Mouse (Mus musculus): ENCODE data around the gene Dnajb11. TPM values are rescaled to one million over a fixed set of nuclear protein-coding genes. Genes with fewer than 3 reads are reported as not detected.

The Dnajb11 gene
- polyA plus RNA-seq, 1 experiment, result 59.1 TPM

GRCm38 (mm10) chr16:22894095-22894494 lies 36.5 kb downstream of the Dnajb11 start:
- Histone ChIP-seq H3K4me3 (ENCODE audit: low read depth, low read length) (no peak overlapping the region), H3K9me3 (replicated peaks; ENCODE audit: control insufficient read depth, insufficient read depth, low read length, poor library complexity, severe bottlenecking) (no peaks in the 10 kb centered on the region), H3K27ac (ENCODE audit: insufficient read depth, low read length) (no peak overlapping the region), H3K4me1 (ENCODE audit: control insufficient read depth, insufficient read depth, low read length) (no peaks in the 10 kb centered on the region), H3K27me3 (ENCODE audit: control insufficient read depth, insufficient read depth, low read length, poor library complexity, severe bottlenecking) (no peaks in the 10 kb centered on the region), H3K36me3 (ENCODE audit: control insufficient read depth, insufficient read depth, low read length, poor library complexity, severe bottlenecking) (no peaks in the 10 kb centered on the region), H3K9ac (ENCODE audit: low read depth, poor library complexity, severe bottlenecking) (no peak overlapping the region)
- no peak for TF ChIP-seq CTCF (IDR thresholded peaks at IDR 0.05; ENCODE audit: low read depth, low read length)
- TF ChIP-seq POLR2A (IDR thresholded peaks at IDR 0.05; ENCODE audit: insufficient read depth, low read length), result no peak
- no peak for TF ChIP-seq EP300 (IDR thresholded peaks at IDR 0.05; ENCODE audit: insufficient read depth, low read depth, low read length)

DNA sequence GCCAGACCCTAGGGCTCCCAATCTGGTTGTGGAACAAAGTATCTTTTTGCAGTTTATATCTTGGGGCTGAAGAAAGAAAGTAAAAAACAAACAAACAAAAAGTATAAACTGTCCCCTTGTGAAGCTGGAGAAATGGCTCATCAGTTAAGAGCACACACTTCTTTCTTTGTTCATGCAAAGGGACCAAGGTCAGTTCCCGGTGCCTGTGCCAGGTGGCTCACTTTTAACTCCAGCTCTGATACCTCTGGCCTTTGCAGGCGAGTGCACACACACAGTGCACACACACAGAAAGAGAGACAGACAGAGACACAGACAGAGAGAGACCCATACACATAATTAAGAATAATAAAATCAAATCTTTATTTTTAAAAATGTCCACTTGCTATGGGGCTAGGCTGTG lies 39.0 kb downstream of the Dnajb11 start:
- Histone ChIP-seq H3K4me1 (ENCODE audit: control insufficient read depth, insufficient read depth, low read length) (no peaks in the 10 kb centered on the region), H3K27me3 (ENCODE audit: control insufficient read depth, insufficient read depth, low read length, poor library complexity, severe bottlenecking) (no peaks in the 10 kb centered on the region), H3K9ac (ENCODE audit: low read depth, poor library complexity, severe bottlenecking) (no peak overlapping the region), H3K9me3 (replicated peaks; ENCODE audit: control insufficient read depth, insufficient read depth, low read length, poor library complexity, severe bottlenecking) (no peaks in the 10 kb centered on the region), H3K27ac (ENCODE audit: insufficient read depth, low read length) (no peak overlapping the region), H3K36me3 (ENCODE audit: control insufficient read depth, insufficient read depth, low read length, poor library complexity, severe bottlenecking) (no peaks in the 10 kb centered on the region), H3K4me3 (ENCODE audit: low read depth, low read length) (no peak overlapping the region)
- TF ChIP-seq POLR2A (IDR thresholded peaks at IDR 0.05; ENCODE audit: insufficient read depth, low read length) (no peak), EP300 (IDR thresholded peaks at IDR 0.05; ENCODE audit: insufficient read depth, low read depth, low read length) (no peak), CTCF (IDR thresholded peaks at IDR 0.05; ENCODE audit: low read depth, low read length) (no peak)

GRCm38 (mm10) chr16:22899346-22899745 lies 41.7 kb downstream of the Dnajb11 start:
- Histone ChIP-seq H3K36me3 (ENCODE audit: control insufficient read depth, insufficient read depth, low read length, poor library complexity, severe bottlenecking) (no peaks in the 10 kb centered on the region), H3K9me3 (replicated peaks; ENCODE audit: control insufficient read depth, insufficient read depth, low read length, poor library complexity, severe bottlenecking) (no peaks in the 10 kb centered on the region), H3K4me3 (ENCODE audit: low read depth, low read length) (no peak overlapping the region), H3K27me3 (ENCODE audit: control insufficient read depth, insufficient read depth, low read length, poor library complexity, severe bottlenecking) (no peaks in the 10 kb centered on the region), H3K4me1 (ENCODE audit: control insufficient read depth, insufficient read depth, low read length) (no peaks in the 10 kb centered on the region), H3K27ac (ENCODE audit: insufficient read depth, low read length) (no peak overlapping the region), H3K9ac (ENCODE audit: low read depth, poor library complexity, severe bottlenecking) (no peak overlapping the region)
- no peak for TF ChIP-seq POLR2A (IDR thresholded peaks at IDR 0.05; ENCODE audit: insufficient read depth, low read length)
- no peak for TF ChIP-seq CTCF (IDR thresholded peaks at IDR 0.05; ENCODE audit: low read depth, low read length)
- no peak for TF ChIP-seq EP300 (IDR thresholded peaks at IDR 0.05; ENCODE audit: insufficient read depth, low read depth, low read length)

GRCm38 (mm10) chr16:22899866-22900570 lies 42.4 kb downstream of the Dnajb11 start:
- no peaks in the 10 kb centered on the region for H3K9me3 ChIP-seq (replicated peaks; ENCODE audit: control insufficient read depth, insufficient read depth, low read length, poor library complexity, severe bottlenecking)
- H3K36me3 ChIP-seq (ENCODE audit: control insufficient read depth, insufficient read depth, low read length, poor library complexity, severe bottlenecking), result no peaks in the 10 kb centered on the region
- no peak overlapping the region for H3K9ac ChIP-seq (ENCODE audit: low read depth, poor library complexity, severe bottlenecking)
- no peak overlapping the region for H3K27ac ChIP-seq (ENCODE audit: insufficient read depth, low read length)
- no peak overlapping the region for H3K4me3 ChIP-seq (ENCODE audit: low read depth, low read length)
- H3K4me1 ChIP-seq (ENCODE audit: control insufficient read depth, insufficient read depth, low read length), result peaks cover 2% of the 10 kb centered on the region
- TF ChIP-seq CTCF (IDR thresholded peaks at IDR 0.05; ENCODE audit: low read depth, low read length), result no peak
- TF ChIP-seq EP300 (IDR thresholded peaks at IDR 0.05; ENCODE audit: insufficient read depth, low read depth, low read length), result no peak
- TF ChIP-seq POLR2A (IDR thresholded peaks at IDR 0.05; ENCODE audit: insufficient read depth, low read length), result no peak
- H3K27me3 ChIP-seq (ENCODE audit: control insufficient read depth, insufficient read depth, low read length, poor library complexity, severe bottlenecking), result no peaks in the 10 kb centered on the region

GRCm38 (mm10) chr16:22901326-22901725 lies 43.7 kb downstream of the Dnajb11 start:
- TF ChIP-seq CTCF (IDR thresholded peaks at IDR 0.05; ENCODE audit: low read depth, low read length), result no peak
- no peak for TF ChIP-seq POLR2A (IDR thresholded peaks at IDR 0.05; ENCODE audit: insufficient read depth, low read length)
- TF ChIP-seq EP300 (IDR thresholded peaks at IDR 0.05; ENCODE audit: insufficient read depth, low read depth, low read length), result no peak
- H3K4me1 ChIP-seq (ENCODE audit: control insufficient read depth, insufficient read depth, low read length), result peaks cover 2% of the 10 kb centered on the region
- no peak overlapping the region for H3K4me3 ChIP-seq (ENCODE audit: low read depth, low read length)
- H3K9me3 ChIP-seq (replicated peaks; ENCODE audit: control insufficient read depth, insufficient read depth, low read length, poor library complexity, severe bottlenecking), result no peaks in the 10 kb centered on the region
- H3K27me3 ChIP-seq (ENCODE audit: control insufficient read depth, insufficient read depth, low read length, poor library complexity, severe bottlenecking), result no peaks in the 10 kb centered on the region
- H3K36me3 ChIP-seq (ENCODE audit: control insufficient read depth, insufficient read depth, low read length, poor library complexity, severe bottlenecking), result no peaks in the 10 kb centered on the region
- H3K27ac ChIP-seq (ENCODE audit: insufficient read depth, low read length), result no peak overlapping the region
- H3K9ac ChIP-seq (ENCODE audit: low read depth, poor library complexity, severe bottlenecking), result no peak overlapping the region

DNA sequence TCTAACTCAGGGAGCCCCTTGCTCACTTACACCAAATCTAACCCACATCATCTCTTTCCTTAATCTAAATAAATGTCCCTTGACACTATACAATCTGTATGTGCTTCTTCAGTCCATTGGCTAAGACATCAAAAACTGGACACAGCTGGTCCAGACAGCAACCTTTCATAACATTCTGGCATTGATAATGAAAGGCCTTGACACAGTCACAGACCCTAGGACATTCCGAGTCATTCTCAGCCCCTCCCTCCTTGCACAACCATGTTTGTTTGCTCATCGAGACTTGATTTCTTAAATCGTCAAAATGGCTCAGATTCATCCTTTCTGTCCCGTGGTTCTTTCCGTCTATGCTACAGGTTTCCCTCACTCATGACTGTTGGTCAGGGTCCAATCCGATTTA lies 51.6 kb downstream of the Dnajb11 start:
- H3K4me1 ChIP-seq (ENCODE audit: control insufficient read depth, insufficient read depth, low read length), result peaks cover 2% of the 10 kb centered on the region
- TF ChIP-seq CTCF (IDR thresholded peaks at IDR 0.05; ENCODE audit: low read depth, low read length), result no peak
- no peak for TF ChIP-seq EP300 (IDR thresholded peaks at IDR 0.05; ENCODE audit: insufficient read depth, low read depth, low read length)
- no peak for TF ChIP-seq POLR2A (IDR thresholded peaks at IDR 0.05; ENCODE audit: insufficient read depth, low read length)
- no peak overlapping the region for H3K27ac ChIP-seq (ENCODE audit: insufficient read depth, low read length)
- H3K27me3 ChIP-seq (ENCODE audit: control insufficient read depth, insufficient read depth, low read length, poor library complexity, severe bottlenecking), result no peaks in the 10 kb centered on the region
- H3K9ac ChIP-seq (ENCODE audit: low read depth, poor library complexity, severe bottlenecking), result no peak overlapping the region
- H3K9me3 ChIP-seq (replicated peaks; ENCODE audit: control insufficient read depth, insufficient read depth, low read length, poor library complexity, severe bottlenecking), result no peaks in the 10 kb centered on the region
- H3K4me3 ChIP-seq (ENCODE audit: low read depth, low read length), result no peak overlapping the region
- no peaks in the 10 kb centered on the region for H3K36me3 ChIP-seq (ENCODE audit: control insufficient read depth, insufficient read depth, low read length, poor library complexity, severe bottlenecking)
